Mouse (Mus musculus) adrenal gland (tissue): ENCODE results near the gene Tmub2.

Experiments
- intact Hi-C: fragments of 180-260 bp; cut with DNase I; formaldehyde crosslinking; loops from one replicate; pipeline ENCODE4 v1.15.1; 2025

Gene Tmub2

DNA sequence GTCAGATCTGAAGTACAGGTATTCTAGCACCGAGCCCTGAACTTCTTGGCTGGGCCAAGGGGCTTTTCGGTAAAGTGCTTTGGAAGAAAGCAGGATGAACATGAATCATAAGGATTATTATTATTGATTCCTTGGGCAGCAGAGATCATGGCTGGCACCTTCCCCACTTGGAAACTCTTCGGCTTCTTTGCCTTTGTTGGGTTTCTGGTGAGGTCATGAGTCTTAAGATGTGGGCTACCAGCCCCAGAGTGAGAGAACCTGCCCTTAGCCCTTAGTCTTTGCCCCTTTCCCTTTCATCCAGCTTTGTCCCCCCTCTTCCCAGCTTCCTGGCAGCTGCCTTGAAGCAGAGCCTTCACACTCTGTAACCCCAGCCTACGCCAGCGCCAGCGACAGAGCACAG lies 37.2 kb downstream of the Tmub2 start:
- intact Hi-C loops: no loop called here

DNA sequence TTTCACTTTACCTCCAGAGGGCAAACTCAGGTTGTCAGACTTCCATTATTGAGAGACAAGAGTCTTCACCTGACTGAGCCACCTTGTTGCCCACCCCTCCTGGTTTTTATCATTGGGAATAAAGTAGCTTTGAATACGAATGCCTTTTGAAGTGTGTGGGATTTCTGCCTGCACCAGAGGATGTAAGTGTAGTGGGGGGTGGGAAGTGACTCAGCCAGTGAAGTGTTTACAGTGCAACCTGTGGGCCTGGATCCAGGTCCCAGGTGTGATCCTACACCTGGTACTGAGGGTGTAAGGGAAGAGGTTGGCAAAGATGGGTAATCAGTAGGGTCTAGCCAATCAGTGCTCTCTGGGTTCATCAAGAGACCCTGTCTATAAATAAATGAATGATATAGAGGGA lies 38.8 kb downstream of the Tmub2 start:
- intact Hi-C loops: no loop called here

GRCm38 (mm10) chr11:102327250-102327649 lies 42.5 kb downstream of the Tmub2 start:
- intact Hi-C loops: no loop called here

GRCm38 (mm10) chr11:102327839-102328238 lies 43.1 kb downstream of the Tmub2 start:
- intact Hi-C loops: no loop called here

DNA sequence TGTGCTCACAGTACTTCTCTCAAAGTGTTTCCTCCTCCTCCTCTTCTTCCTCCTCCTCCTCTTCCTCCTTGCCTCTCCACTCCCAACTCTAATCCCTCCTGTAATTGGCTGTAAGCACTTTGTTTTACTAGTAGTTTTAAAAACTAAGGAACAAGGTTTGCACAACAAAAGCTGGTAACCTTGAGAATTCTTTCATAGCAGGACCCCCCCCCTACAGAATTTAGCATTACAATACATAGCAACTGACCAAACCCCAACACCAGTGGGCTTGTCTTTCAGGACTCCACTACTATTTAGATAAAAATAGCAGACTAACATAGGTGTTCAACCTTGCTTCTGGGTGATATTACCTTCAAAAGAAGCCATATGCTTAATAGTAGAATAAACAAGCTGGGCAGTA lies 44.8 kb downstream of the Tmub2 start:
- intact Hi-C loops: no loop called here

DNA sequence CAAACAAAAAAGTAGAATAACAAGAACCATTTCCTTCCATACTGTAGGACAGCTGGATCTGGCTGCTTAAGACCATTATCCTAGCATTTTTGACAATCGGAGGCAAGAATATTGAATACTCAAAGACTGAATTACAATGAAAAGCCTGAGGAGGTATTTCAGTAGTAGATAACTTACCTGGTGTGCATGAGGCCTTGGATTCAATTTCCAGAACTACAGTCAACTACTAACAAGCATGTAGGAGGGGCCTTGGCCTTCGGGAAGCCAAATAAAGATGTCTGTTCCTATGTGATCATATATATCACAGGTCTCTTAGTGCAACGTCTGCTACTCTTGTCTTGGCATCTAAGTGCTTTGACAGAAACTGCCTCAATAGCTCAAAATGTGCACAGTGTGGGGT lies 45.3 kb downstream of the Tmub2 start:
- intact Hi-C loops: loop anchor here (5.0 kb wide), 1 partner anchor 47 kb away; no protein-coding TSS in a partner anchor

- intact Hi-C loops: loop anchor here (5.0 kb wide), 1 partner anchor 45 kb away; no protein-coding TSS in a partner anchor
These were observed 47.1 kb downstream of the Tmub2 start for GRCm38 (mm10) chr11:102331806-102332205.

DNA sequence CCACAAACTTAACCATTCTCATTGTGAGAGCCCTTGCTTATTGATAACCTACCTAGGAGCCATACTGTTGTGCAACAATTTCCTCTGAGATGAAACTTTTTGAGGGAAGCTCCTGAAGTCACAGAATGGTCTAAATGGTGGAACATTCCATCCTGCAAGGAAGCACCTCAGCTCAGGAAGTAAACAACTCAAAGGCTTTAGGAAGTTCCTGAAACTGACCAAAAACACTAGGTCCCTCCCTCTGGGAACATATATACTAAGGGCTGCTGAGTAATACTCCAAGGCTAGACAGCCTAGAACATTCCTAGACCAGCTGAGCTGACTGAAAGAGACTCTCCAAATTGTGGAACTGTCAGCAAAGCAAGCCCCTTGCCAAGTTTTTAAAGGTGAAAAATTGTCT lies 48.3 kb downstream of the Tmub2 start:
- intact Hi-C loops: loop anchor here (5.0 kb wide), 1 partner anchor 44 kb away; no protein-coding TSS in a partner anchor

GRCm38 (mm10) chr11:102334010-102334409 lies 49.3 kb downstream of the Tmub2 start:
- intact Hi-C loops: loop anchor here (5.0 kb wide), 1 partner anchor 43 kb away; no protein-coding TSS in a partner anchor

- intact Hi-C loops: loop anchor here (5.0 kb wide), 1 partner anchor 42 kb away; no protein-coding TSS in a partner anchor
These were observed 50.4 kb downstream of the Tmub2 start for GRCm38 (mm10) chr11:102334973-102335700.

DNA sequence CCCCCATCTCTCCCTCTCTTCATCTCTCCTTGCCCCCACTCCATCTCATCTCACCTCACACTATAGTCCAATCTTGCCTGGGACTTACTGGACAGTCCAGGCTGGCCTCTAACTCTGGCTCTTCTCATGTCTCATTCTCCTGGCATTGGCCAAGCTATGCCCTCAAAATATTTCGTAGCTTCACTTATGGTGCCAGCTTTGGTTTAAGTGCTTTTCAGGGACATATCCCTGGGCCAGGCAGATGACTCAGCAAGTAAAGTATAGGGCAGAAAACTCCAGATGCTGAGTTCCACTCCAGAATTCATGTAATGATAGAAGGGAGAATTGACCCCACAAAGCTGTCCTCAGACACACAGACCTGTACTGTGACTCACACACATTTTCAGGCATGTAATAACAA lies 51.5 kb downstream of the Tmub2 start:
- intact Hi-C loops: no loop called here

DNA sequence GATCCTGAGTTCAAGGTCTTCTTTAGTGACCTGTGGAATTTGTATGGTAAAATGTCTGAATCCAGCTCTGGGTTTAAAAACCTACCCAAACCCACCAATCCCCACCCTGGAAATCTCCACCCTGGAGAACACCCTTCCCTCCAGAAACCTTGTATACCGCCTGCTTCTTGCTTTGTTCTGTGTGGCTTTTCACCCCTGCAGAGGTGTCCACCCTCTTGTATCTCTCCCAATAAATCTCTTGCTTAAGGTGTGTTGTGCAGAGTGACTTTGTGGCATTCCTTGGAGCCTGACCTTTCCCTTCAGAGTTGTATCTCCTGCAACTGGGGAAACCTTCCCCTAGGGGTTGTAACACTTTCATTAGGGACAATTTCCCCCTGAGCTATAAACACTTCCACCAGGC lies 53.2 kb downstream of the Tmub2 start:
- intact Hi-C loops: no loop called here

GRCm38 (mm10) chr11:102338561-102338960 lies 53.8 kb downstream of the Tmub2 start:
- intact Hi-C loops: no loop called here
